Mouse (Mus musculus) kidney, adult 8-10 months (tissue): ENCODE measurements around the gene Papolg.
"Not testable (repeated sequence)": the region's sequence is repeated elsewhere in the genome, so short reads cannot be mapped to it uniquely, and the experiment has no call there.

Source experiments
- DNase-seq, 2 experiments: peaks; one replicate each; pipeline ENCODE4 v3.0.0; 2022

Gene Papolg

GRCm38 (mm10) chr11:23895060-23895426, at the start of gene Papolg:
Gene Papolg, minus strand, starts transcription at chr11:23895253.
- peak; percentile 92 to 95 for DNase-seq

- not testable (repeated sequence) for DNase-seq
These were observed 33.1 kb upstream of the Papolg start for GRCm38 (mm10) chr11:23928146-23928545.

- no peak for DNase-seq
These were observed 32.6 kb upstream of the Papolg start for GRCm38 (mm10) chr11:23927643-23928042.

GRCm38 (mm10) chr11:23913824-23914223, 18.8 kb upstream of the Papolg start:
- DNase-seq: not testable (repeated sequence)

- no peak for DNase-seq
These were observed 8.9 kb upstream of the Papolg start for GRCm38 (mm10) chr11:23903909-23904308.

GRCm38 (mm10) chr11:23894141-23895059, 653 bp downstream of the Papolg start:
- DNase-seq: no peak

GRCm38 (mm10) chr11:23893556-23893955, 1.5 kb downstream of the Papolg start:
- no peak for DNase-seq

GRCm38 (mm10) chr11:23864326-23864725, 30.7 kb downstream of the Papolg start:
- no peak for DNase-seq

- no peak for DNase-seq
These were observed 38.3 kb downstream of the Papolg start for GRCm38 (mm10) chr11:23856723-23857112.

- DNase-seq: no peak
These were observed 38.9 kb downstream of the Papolg start for GRCm38 (mm10) chr11:23856054-23856722.

- peak; percentile 37 to 72 for DNase-seq
These were observed 39.8 kb downstream of the Papolg start for GRCm38 (mm10) chr11:23855182-23855802.

- DNase-seq: peak in 1 of 2 experiments; percentile 8
These were observed 41.7 kb downstream of the Papolg start for GRCm38 (mm10) chr11:23853306-23853705.

GRCm38 (mm10) chr11:23846016-23846815, 48.8 kb downstream of the Papolg start:
- no peak for DNase-seq

GRCm38 (mm10) chr11:23823244-23823643, 71.8 kb downstream of the Papolg start:
- DNase-seq: no peak

GRCm38 (mm10) chr11:23821652-23822051, 73.4 kb downstream of the Papolg start:
- DNase-seq: no peak

- no peak for DNase-seq
These were observed 74.1 kb downstream of the Papolg start for GRCm38 (mm10) chr11:23820977-23821376.

- DNase-seq: no peak
These were observed 76.3 kb downstream of the Papolg start for GRCm38 (mm10) chr11:23818745-23819144.
